Mouse (Mus musculus) ES-Bruce4 (cell line): ENCODE results near the gene Tmem14c. TPM values are rescaled to one million over a fixed set of nuclear protein-coding genes. Genes with fewer than 3 reads are reported as not detected.

Experiments used
- H3K27ac ChIP-seq: 2 replicates; pipeline ENCODE4 v1.5.1; 2012; ENCODE audit warnings: low read length, inconsistent platforms; ENCODE audit not compliant: insufficient read depth
- H3K27me3 ChIP-seq: 2 replicates; pipeline ENCODE4 v1.6.1; 2012; ENCODE audit warnings: mild to moderate bottlenecking, low read length, inconsistent platforms; ENCODE audit not compliant: control insufficient read depth, poor library complexity, insufficient read depth, severe bottlenecking
- H3K36me3 ChIP-seq: 2 replicates; pipeline ENCODE4 v1.6.1; 2012; ENCODE audit warnings: inconsistent platforms, mild to moderate bottlenecking, low read length, moderate library complexity; ENCODE audit not compliant: control insufficient read depth, poor library complexity, insufficient read depth, severe bottlenecking
- H3K4me1 ChIP-seq: one replicate; pipeline ENCODE4 v1.8.1; 2011; ENCODE audit warnings: low read length; ENCODE audit not compliant: control insufficient read depth, insufficient read depth
- H3K4me3 ChIP-seq: 2 replicates; pipeline ENCODE4 v1.5.1; 2011; ENCODE audit warnings: low read depth, mild to moderate bottlenecking, low read length
- H3K9ac ChIP-seq: 2 replicates; pipeline ENCODE4 v1.6.1; 2012; ENCODE audit warnings: low read depth, mild to moderate bottlenecking, inconsistent platforms; ENCODE audit not compliant: poor library complexity, severe bottlenecking
- H3K9me3 ChIP-seq: replicated peaks from 2 replicates; pipeline ENCODE4 v1.6.1; 2012; ENCODE audit warnings: mild to moderate bottlenecking, low read length, inconsistent platforms; ENCODE audit not compliant: control insufficient read depth, poor library complexity, insufficient read depth, severe bottlenecking
- CTCF ChIP-seq: IDR thresholded peaks from one replicate; pipeline ENCODE4 v1.8.1; 2011; ENCODE audit warnings: low read depth, low read length
- EP300 ChIP-seq: IDR thresholded peaks from 2 replicates; pipeline ENCODE4 v1.6.1; 2011; ENCODE audit warnings: low read depth, low read length; ENCODE audit not compliant: insufficient read depth
- POLR2A ChIP-seq: IDR thresholded peaks from one replicate; pipeline ENCODE4 v1.8.1; 2011; ENCODE audit warnings: low read length; ENCODE audit not compliant: insufficient read depth
- polyA plus RNA-seq: library from polyadenylated mRNA; stranded (reverse); fragments of >200 nt; gene quantifications from 2 replicates; pipeline ENCODE4 v1.2.4, GENCODE M21; 2011; ENCODE audit warnings: low read depth; ENCODE audit not compliant: missing spikeins, insufficient read depth, insufficient read length

Gene Tmem14c
- polyA plus RNA-seq, 1 experiment, result 112 TPM

DNA sequence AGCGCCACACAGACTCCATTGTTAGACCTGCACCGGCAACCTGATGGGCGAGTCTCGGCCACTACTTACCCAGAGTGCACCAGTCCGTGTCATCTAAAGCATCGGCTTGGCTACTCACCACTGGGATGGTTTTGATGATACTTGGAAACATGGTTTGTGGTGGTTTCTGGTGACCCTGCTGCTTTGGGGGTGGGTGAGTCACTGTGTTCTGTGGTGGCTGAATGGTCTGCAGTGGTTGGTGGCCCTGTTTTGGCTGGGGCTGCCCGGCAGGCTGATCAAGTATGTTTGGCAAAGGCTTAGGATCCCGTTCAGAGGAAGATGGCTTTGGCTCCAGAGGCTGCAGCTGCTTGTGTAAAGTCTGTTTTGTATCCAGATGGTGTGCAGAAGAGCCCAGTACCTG, 29.8 kb downstream of the Tmem14c start:
- Histone ChIP-seq H3K27ac (no peak overlapping the region), H3K9me3 (no peaks in the 10 kb centered on the region), H3K4me1 (no peaks in the 10 kb centered on the region), H3K4me3 (no peak overlapping the region), H3K36me3 (no peaks in the 10 kb centered on the region), H3K27me3 (no peaks in the 10 kb centered on the region), H3K9ac (no peak overlapping the region)
- TF ChIP-seq POLR2A (no peak), CTCF (no peak), EP300 (no peak)

DNA sequence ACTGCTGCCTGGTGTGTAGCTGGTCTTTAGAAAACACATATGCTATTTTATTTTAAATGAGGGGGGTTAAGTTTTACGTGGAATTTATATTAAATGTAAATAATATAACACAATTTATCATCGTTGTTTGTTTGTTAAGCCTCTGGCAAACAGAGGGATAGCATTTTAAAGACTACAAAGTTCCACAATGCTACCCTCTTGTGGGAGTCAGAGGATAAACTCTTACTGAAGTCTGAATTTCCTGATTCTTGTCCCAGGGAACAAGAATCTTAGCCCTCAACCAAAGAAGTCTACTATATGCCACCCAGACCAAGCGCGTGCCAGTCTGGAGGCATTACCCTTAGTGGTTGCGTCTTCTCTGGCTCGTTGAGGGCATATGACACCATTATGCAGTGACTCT, 31.2 kb downstream of the Tmem14c start:
- Histone ChIP-seq H3K27me3 (no peaks in the 10 kb centered on the region), H3K9ac (no peak overlapping the region), H3K36me3 (no peaks in the 10 kb centered on the region), H3K27ac (no peak overlapping the region), H3K4me1 (no peaks in the 10 kb centered on the region), H3K9me3 (no peaks in the 10 kb centered on the region), H3K4me3 (no peak overlapping the region)
- TF ChIP-seq POLR2A (no peak), EP300 (no peak), CTCF (no peak)

DNA sequence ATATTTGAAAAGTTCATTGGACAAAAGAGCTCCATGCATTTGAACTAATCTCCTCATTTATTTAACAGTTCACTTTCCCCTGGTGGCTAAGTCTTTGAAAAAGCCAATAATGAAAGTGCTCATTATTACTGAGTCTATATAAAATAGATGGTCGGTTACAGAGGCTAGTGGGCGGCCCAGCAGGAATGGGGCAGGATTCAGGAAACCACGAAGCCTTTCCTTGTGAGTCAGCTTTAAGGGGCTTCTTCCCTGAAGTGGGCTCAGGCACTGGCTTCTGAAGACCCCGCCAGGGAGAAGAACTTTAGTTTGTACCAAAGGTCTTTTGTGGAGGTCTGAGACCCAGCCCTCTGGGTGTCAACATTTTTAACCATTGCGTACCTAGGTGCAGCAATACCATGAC, 35.9 kb downstream of the Tmem14c start:
- Histone ChIP-seq H3K36me3 (no peaks in the 10 kb centered on the region), H3K4me1 (no peaks in the 10 kb centered on the region), H3K9me3 (no peaks in the 10 kb centered on the region), H3K27me3 (no peaks in the 10 kb centered on the region), H3K27ac (no peak overlapping the region), H3K4me3 (no peak overlapping the region), H3K9ac (no peak overlapping the region)
- TF ChIP-seq EP300, result no peak
- TF ChIP-seq CTCF, result no peak
- TF ChIP-seq POLR2A, result no peak

DNA sequence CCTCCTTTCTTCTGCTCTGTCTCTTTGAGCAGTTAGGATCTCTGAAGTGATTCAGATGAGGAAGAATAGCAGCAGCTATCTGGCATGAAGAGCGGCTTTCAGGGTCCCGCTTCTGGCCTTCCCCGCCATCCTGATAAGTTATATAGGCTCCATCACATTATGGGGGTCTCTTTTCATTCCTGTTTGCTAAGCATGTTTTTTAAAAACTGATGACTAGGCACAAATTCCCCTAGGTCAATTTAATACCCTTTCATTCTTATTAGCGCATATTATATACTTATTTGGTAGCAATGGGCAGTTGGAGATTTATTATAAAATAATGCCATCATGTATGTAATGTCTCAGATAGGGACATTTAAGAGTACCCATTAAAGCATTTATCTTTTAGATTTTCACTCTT, 51.5 kb downstream of the Tmem14c start:
- no peak for TF ChIP-seq EP300
- TF ChIP-seq CTCF, result no peak
- no peak for TF ChIP-seq POLR2A
- no peaks in the 10 kb centered on the region for H3K4me1 ChIP-seq
- no peaks in the 10 kb centered on the region for H3K9me3 ChIP-seq
- H3K27me3 ChIP-seq, result no peaks in the 10 kb centered on the region
- H3K4me3 ChIP-seq, result no peak overlapping the region
- H3K36me3 ChIP-seq, result no peaks in the 10 kb centered on the region
- H3K9ac ChIP-seq, result no peak overlapping the region
- no peak overlapping the region for H3K27ac ChIP-seq

DNA sequence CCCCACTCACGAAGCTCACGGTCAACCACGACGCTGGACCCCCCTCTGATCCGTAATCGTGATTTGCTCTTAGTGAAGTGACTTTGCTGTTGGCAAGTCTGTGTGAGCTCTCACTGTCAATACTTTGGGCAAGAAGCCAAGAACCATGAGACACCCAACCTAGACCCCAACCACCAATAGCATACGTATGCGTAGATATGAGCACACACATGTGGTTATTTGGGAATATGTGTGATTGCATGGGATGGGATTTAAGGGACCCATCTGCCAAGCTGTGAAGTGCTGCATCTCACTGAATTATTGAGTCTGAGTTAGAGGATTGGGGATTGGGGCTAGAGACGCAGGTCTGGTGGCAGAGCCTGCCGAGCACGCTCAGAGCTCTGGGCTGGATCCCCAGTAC, 55.5 kb downstream of the Tmem14c start:
- Histone ChIP-seq H3K27me3 (no peaks in the 10 kb centered on the region), H3K36me3 (no peaks in the 10 kb centered on the region)
- TF ChIP-seq POLR2A (no peak), EP300 (no peak), CTCF (no peak)

More for the DNA sequence above, 55.5 kb downstream of the Tmem14c start:
- Histone ChIP-seq H3K4me1 (no peaks in the 10 kb centered on the region), H3K4me3 (no peak overlapping the region), H3K9me3 (no peaks in the 10 kb centered on the region), H3K27ac (no peak overlapping the region), H3K9ac (no peak overlapping the region)

Other genes starting within 250 kb of the Tmem14c start
- gene Gcnt2, start 156.5 kb upstream of the Tmem14c start, polyA plus RNA-seq, result 55.5 and 57.5 TPM in 2 replicates
- gene Pak1ip1, start 15.3 kb upstream of the Tmem14c start, polyA plus RNA-seq, result 79.0 and 79.4 TPM in 2 replicates
- gene Mak, start 63.4 kb downstream of the Tmem14c start, polyA plus RNA-seq, result 2.4 and 3.5 TPM in 2 replicates
- gene Gcm2, start 94.7 kb downstream of the Tmem14c start, polyA plus RNA-seq, result not detected in 2 replicates
- gene Sycp2l, start 98.0 kb downstream of the Tmem14c start, polyA plus RNA-seq, result 0.37 TPM in 1 of 2 replicates, not detected in the other
- 3.7 and 5.8 TPM in 2 replicates for gene Elovl2, start 204.1 kb downstream of the Tmem14c start, polyA plus RNA-seq
- gene Smim13, start 233.6 kb downstream of the Tmem14c start, polyA plus RNA-seq, result 6.3 and 8.4 TPM in 2 replicates